Mouse (Mus musculus): ENCODE data around the gene Unc5c.

Gene Unc5c

DNA sequence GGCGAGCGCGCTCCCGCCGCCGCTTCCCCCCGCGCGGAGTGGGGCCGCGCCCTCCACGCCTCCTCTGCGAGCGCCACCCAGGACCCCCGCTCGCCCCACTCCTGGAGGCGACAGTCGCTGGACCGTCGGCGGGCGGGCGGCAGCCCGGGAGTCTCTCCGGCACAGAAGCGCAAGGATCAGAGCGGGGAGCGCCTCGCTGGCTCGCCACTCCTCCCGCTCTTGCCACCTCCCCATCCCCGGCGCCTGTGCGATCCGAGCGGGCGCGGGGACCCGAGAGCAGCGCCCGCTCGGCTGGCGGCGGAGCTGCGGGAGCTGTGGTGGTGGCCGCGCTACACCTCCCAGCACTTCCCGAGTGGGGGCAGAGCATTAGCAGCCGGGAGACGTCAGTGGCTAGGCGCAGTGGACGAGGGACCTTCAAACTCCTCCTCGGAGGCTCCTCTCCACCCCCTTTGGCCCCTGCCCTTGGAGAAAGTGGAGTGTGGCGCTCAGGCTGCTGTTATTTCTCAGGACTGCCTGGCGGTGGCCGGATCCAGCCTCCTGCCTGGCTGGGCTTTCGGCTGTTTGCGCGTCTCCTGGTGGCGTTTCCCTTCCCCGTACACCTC is at the start of gene Unc5c:
Gene Unc5c (plus strand): TSS at position 113 of the 602 bp plus-strand sequence.
- DNase-seq (ENCODE audit: inconsistent ontology term): peak; percentile 96

DNA sequence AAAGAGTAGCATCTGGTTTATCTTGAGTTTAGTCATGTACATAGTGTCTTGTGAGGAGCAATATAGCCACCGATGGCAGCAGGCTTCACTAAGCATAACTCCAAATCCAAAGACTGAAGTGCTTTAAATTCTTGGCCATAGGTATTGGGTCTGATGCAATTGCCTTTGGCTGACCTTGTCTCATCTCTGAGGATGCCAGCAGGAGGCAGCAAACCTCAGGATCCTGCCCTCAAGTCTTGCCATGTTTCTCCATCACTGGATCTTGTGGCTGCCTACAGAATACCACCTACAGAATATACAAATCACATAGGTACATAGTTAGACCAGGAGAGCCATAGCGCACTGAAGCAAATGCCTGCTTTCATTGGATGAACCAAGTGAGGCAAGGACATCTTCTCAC is 7.5 kb upstream of the Unc5c start:
- no peak for DNase-seq (ENCODE audit: inconsistent ontology term)

DNA sequence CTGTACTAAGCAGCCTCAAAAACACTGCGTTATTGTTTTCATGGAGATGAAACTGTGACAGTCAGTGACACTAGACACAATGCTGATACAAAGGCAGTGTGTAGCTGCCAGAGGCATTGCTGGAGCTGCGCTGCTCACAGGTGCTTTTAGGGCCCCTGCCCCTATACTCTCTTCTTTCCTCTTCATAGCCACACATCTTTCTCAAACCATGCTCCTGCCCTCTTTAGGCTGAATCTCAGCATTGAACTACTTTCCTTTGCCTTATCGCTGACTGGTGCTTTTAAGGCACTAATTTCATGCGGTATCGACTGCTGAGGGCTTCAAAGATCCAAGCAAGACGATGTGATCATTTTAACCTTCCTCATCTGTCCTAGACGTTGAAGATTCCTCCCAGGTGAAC is 2.5 kb upstream of the Unc5c start:
- no peak for DNase-seq (ENCODE audit: inconsistent ontology term)

DNA sequence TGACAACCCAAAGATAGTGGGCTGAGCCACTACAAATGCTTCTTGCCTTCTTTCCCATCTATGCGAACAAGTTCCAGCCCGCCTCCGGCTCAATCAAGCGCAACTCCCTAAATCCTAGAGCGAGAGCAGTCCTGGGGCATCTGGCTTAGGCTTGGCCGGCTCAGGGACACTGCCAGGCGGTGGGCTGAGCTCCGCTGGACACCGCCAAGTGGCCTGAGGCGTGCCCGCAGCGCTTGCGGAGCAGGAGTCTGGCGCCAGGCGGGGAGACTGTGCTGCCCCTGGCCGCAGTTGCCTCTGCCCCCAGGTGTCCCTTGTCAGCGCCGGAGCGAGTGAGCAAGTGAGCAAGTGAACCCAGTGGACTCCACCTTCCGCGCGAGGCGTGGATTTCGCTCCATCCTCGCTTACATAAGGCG is 319 bp upstream of the Unc5c start:
- DNase-seq (ENCODE audit: inconsistent ontology term): peak; percentile 87

DNA sequence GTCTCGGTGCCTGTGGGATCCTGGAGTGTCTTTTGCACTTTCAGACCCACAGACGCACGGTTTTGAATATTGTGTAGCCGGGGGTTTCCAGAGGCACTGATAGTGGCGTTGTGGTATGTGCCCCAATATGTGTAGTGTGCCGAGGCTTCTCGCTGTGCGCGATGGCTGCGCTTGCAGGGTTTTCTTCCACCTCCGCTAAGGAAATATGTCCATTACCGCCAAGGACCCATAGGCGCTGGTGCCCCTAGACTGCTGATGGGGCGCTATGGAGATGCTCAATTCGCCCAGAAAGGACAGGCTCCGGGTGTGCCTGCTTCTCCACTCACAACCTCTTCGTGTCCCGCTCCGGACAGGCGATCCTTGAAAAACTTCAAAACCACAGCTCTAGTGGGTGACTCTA is 1.0 kb downstream of the Unc5c start:
- no peak for DNase-seq (ENCODE audit: inconsistent ontology term)

DNA sequence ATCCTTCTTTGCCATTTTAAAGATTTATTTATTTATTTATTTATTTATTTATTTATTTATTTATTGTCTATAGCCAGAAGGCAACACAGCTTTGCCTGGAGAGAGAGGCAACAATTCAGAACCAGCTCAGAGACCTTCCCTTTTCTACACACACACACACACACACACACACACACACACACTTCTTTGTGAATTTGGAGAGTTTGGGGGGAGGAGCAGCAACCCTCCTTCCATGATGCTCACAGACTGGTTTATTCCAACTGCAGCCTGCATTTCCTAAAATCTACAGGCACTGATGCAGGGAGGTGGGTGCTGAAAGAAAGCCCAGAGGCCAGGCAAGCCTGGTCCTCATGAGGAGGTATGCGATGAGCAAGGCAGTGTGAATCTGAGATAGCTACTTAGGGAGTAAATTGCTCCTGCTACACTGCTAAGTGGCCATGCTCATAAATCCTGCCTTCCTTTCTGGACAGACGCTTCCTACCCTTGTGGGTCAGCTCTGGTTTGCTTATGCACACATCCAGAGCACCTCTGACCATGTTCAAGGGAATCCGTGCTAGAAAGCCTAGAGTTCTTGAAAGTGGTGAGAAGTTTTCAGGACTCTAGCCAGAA is 1.8 kb downstream of the Unc5c start:
- peak; percentile 66 for DNase-seq (ENCODE audit: inconsistent ontology term)

DNA sequence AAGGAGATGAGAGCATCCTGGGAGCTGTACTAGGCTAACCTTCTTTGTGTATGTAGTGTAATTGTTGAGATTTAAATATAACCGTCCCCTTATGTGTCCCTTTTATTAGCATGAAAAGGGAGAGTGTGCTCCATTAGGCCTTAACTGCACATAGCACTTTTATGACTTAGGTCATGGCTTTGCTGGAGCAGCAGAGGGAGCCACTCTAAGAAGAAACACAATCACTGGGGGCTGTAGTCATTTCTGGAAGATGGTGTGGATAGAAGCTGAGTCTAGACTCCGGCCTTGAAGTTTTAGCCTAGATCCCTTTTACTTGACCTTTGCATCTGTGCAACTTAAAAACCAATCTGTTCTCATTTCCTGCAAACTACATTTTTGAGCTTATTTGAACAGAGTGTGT is 4.3 kb downstream of the Unc5c start:
- DNase-seq (ENCODE audit: inconsistent ontology term): no peak

DNA sequence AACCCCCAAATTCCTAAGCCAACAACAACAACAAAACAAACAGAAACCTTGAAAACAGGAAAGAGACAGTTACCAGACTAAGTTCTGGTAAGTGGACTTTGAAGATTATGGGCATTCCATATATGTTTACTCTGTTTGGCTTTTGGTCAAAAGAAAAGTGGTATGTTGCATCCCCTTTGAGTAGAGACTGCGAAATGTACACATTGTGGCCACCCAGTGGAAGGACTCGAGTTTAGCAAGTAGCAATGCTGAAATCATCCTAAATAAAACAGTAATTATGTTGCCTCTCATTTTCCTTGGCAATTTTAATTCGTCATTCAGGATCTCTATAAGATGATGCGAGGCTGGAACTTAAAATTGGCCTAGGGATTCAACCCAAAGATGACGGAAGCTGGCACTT is 8.2 kb downstream of the Unc5c start:
- no peak for DNase-seq (ENCODE audit: inconsistent ontology term)

DNA sequence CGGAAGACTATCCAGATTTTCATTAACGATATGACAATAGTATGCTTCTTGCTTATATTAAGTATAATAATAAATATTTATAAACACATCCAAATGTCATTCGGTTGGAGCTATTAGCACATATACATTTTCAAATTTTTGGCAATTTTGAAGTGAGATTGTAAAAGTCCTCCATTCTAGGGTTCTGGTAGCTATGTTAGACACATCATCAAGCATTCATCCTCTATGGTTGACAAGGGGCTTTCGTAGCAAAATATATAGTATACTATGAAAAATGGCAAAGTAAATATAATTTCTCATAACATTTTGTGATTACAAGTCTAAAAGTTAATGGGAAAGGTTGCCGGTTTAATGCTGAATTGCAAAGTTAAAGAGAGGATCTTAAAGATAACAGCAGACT is 10.4 kb downstream of the Unc5c start:
- no peak for DNase-seq (ENCODE audit: inconsistent ontology term)

DNA sequence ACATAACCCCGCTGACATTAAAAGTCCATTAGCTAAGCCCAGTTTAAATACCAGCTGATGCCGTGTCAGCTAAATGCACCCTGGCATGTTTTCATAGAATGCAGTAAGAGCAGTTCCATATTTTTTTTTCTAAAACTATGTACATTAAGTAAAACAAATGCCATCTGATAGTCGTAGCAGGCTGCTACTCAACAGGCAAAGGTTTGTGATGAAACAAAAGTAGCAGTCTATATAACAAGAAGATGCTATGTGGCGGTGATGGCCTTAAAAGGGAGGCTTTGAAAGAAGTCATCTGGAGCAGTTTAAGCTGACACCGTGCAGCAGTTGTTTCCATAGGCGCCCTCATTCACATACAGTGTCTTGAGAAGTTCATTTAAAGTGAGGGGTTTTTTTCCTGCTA is 10.9 kb downstream of the Unc5c start:
- no peak for DNase-seq (ENCODE audit: inconsistent ontology term)

DNA sequence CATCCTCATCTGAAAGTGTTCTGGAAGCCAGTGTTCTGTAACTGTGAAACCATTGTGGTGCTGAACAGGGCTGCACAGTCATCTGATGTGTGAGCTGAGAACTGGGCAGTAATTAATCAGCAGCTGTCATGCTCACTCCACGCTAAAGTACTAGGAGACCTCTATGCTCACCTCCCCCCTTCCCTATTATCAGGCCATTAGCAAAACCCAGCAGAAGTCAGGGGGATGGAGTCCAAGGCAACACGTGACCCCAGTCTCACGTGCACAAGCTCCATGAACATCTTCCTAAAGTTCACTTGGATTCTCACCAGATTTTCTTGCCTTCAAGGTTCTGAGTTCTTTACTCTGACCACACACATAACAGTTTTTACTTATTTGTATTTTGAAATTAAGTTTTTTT is 11.7 kb downstream of the Unc5c start:
- peak; percentile 41 for DNase-seq (ENCODE audit: inconsistent ontology term)

DNA sequence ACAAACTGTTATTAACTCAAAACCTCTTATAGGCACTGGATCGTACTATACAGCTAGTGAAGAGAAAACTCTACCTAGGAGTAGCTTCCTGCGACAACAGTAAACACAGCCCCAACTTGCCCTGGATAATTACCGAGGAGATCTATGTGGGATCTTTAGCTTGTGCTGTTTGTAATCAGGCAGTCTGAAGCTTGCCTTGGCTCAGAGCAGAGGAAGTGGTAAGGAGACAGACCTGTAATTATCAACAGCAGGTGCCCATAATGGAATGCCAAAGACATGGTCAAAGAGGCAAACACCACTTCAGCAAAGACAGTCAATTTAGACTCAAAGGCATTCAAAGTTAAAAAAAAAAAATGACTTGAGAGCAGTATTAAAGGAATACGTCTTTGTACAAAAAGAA is 17.4 kb downstream of the Unc5c start:
- no peak for DNase-seq (ENCODE audit: inconsistent ontology term)

DNA sequence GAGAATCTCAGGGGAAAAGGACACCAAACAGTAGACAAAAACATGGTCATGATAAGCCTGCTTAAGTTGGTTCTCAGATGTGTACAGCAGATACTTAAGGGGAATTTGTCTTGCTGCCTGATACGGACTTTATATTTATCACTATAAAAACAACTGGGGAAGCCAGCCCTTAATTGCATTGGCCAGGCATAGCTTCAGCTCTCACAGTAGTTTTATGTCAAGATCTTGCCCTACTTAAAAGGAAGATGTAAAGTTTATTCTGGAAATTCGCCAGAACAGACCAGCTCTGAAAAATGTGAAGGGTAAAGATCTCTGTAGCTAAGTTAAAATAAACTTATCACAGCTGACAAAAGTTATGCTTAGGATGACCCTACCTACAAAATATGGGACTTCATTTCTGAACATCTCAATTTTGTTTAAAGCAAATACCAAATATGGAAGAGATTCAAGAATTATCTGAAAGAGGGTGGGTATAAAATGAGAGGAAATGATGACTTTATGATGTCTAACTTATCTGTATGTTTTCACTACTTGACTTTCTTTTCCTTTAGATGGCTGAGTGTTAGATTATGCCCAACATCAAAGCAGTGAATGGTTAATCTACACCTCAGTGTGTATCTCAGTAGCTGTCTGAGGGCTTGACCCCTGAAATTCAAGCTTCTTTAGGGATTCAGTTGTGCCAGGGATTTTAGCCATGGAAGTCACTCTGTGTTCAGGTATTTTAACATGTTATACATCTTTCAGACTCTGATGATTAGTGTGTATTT is 18.8 kb downstream of the Unc5c start:
- DNase-seq (ENCODE audit: inconsistent ontology term): no peak

DNA sequence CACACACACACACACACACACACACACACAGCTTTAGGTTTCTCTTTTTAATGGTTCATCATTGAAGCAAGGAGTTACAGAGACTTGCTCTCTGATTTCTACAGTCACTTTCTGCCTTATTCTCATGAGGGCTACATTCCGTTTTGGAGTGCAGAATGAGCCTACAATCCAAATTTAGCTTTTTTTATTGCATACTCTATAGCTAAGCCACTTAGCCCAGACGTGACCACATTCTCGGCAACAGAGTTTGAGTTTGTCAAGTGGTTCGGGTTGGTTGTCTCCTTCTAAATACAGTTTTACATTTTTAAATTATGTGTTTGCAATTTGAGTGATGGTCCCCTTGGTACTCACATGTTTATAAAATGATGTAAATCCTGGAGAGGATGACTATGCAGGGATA is 20.2 kb downstream of the Unc5c start:
- no peak for DNase-seq (ENCODE audit: inconsistent ontology term)

DNA sequence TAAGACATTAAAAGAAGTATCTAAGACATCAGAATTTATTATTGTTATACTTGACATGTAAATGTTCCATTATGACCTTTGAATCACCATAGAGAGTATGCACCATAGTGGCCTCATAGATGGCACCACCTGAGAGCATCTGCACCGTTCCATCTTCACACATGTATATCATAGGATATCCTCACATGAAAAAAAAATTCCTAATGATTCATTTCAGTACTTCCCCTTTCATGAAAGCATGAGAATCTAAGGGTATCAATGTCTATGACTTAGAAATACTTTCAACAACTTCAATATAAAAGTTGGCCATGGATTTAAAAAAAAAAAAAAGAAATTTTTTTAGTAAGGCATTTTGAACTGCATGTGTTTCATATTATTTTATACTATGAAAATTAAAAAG is 25.6 kb downstream of the Unc5c start:
- DNase-seq (ENCODE audit: inconsistent ontology term): no peak

DNA sequence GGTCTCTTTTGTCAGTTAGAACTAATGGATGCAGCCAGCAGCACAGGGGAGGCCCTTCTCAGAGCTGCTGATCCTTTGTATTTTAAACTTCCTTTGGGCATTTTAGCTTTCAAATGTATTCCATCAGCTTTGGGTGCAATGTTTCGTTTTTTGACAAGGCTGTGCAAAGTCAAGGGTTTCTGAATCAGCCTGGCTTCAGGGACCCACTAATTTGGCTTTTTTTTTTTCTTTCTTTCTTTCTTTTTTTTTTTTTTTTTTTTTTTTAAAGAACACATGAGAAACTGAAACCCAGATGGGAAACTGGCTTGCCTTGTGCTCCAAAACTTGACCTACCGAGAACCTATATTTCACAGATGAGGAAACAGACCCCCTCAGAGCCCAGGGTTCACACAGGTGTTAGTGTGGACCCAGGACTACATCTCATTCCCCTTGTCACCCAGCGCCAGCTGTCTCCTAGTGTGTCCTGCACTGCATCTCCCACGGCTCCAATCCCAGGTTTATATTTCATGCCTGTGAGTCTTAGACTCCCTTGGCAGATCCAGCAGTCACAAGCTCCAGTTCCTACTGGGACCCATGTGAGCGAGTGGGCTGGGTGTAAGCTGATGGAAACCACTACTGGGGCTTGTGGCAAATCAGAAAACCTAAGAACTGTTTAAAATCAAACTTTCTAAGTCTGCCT is 26.4 kb downstream of the Unc5c start:
- peak; percentile 72 for DNase-seq (ENCODE audit: inconsistent ontology term)

DNA sequence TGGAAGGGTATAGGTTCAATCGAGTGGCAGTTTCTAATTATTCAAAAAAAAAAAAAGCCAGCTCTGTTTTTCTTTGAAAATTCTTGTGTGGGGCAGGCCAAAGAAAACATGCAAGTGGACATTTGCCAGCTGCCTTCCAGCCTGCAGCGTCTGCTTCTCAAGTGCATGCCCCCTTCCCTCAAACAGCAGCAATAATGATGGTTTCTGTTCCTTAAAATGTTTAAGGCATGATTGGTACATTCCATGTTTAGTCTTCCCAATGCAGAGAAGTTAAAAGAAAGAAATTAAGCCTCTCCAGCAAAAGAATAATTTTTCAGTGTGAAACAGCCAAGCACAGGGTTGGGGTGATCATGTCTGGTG is 26.9 kb downstream of the Unc5c start:
- DNase-seq (ENCODE audit: inconsistent ontology term): no peak

DNA sequence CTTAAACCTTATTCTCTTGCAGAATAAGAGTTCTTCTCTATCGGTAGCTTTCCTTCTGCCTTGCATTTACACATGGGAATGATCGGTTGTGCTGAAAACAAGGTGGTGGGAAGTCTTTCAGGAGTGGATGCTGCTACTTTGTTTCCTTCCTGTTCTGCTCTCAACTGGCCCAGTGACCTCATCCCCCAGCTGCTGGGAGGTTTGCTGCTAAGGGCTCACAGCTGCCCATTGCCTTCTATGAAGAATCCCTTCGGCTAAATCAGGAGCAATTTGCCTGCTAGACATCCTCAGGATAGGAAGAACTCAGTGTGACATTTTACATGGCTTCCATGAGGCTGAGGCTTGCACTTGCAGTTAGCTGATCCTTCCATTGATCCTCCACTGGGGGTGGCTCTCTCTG is 28.0 kb downstream of the Unc5c start:
- no peak for DNase-seq (ENCODE audit: inconsistent ontology term)

DNA sequence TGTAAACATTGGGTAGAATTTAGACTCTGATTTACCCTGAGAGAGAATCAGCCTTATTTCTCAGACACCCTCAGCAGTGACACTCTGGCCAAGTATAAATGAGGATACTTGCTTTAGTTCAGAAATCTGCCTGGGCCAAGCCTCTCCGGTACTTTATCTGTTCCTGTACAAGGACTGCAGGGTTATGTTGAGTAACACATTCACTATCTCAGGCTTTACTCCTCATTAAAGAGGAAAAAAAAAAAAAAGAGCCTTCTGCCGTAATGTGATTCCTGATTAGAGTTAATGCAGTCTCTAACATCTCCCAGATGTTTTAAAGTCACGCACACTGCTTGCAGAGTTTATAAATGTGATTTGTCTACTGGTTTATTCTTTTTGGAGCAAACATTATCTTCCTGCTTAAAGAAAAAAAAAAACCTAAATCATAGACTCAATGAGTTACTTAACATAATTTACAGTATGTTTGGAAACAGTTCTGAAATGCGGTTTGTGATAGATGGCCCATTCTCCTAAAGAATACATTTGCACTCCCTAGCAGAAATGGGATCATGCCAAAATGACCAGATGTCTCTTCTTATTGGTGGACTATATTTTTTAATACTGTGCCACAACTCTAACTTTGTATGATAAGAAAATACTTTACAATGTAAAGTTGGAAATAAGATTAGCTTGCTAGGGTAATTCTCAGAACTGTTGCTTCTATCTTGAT is 33.5 kb downstream of the Unc5c start:
- DNase-seq (ENCODE audit: inconsistent ontology term): no peak

DNA sequence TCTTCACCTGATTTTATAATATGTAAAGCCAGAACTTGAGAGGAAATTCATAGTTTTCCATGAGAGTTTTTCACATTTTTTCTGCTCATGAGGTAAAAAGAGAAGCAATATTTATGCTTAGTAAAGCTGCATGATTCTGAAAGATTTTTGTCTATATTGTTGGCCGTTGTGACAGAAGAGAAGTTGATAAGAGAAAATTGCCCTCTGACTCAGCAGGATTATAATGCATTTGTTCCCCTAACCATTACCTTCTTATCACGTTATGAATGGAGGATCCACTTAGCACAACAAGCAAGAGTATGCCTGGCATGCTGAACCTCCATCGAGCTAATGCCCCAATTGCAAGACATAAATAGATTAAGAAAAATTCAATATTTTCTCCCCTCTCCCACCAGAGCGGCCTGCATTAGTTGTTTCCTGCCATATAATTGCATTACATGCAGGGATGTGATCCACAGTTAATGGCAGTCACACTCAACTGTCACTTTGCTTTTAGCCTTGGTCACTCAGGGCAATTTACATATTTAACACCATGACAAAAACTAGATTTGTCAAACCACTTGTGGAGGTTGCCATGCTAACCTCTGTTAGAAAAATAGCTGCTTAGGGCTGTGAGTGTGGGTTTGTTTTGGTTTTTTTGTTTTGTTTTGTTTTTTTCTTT is 37.0 kb downstream of the Unc5c start:
- peak; percentile 22 for DNase-seq (ENCODE audit: inconsistent ontology term)

DNA sequence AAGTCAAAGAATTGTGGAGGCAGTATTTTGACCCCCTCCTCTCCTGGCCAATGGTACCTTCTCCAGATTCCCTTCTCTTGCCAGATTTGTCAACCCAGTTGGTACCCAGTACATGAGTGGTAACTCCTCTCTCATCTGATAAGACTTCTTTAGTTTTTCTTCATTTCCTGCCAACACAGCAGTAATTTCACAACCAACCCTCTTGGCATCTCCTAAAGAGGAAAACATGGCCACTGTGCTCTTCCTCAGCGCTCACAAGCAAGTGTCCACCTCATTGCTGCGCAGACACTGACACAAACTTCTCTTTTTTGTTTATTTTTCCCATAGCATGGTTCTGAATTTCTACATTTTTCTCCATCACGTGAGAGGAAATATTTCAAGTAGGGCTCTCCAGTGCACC is 38.3 kb downstream of the Unc5c start:
- no peak for DNase-seq (ENCODE audit: inconsistent ontology term)

DNA sequence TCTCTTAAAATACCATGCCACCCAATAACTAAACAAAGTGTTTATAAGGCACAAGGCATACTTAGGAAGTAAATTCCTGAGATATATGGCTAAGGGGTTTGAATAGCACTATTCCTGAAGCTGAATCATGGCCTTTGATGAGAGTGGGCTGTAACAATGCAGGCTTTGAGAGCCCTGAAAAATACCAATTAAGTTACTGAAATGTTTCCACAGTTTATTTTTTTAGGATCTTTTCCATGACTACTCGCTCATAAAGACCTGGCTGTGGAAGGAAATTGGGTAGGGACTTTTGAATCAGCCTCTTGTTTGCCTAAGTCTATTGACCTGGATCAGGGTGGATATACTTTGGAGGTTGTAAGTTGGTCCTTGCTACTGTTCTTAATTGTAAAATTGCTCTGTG is 44.8 kb downstream of the Unc5c start:
- peak; percentile 95 for DNase-seq (ENCODE audit: inconsistent ontology term)
